Mouse (Mus musculus): ENCODE results near the gene Kcnq1.

DNA sequence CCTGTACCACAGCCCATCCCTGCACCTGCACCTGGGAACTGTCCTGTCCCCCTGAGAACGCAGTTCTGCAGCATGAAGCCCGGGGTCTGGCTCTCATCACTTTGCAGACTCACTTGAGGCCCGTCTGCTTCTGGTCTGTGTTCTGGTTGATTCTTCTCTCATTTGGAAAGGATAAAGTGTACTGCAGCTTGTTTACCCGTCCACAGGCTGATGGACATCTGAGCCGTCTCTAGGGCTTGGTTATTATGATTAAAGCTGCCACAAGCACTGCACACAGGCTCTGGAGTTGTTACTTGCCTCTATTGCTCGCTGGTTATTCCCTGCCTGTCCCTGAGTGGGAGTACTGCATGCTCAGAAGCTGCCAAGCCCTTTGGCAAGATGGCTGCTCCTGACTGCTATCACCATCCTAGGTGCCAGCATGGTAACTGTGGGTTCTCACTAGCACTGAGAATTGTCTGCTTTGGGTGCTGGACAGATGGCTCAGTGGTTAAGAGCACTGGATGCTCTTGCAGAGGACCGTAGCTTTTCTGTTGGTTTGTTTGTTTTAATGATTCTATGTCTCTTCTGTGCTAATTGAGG, 59.6 kb downstream of the Kcnq1 start:
- TF ChIP-seq ZC3H11A (IDR thresholded peaks at IDR 0.05; ENCODE audit: borderline replicate concordance, low read depth, low read length) (no peak), ZNF384 (IDR thresholded peaks at IDR 0.05; ENCODE audit: low read depth, low read length) (no peak)

Data from ES-E14 (cell line).